9 mouse cellular contexts compared by ENCODE assay signal in genomic region chr8:4239193-4239890, GRCm38 (mm10). TPM values are rescaled to one million over a fixed set of nuclear protein-coding genes. Genes with fewer than 3 reads are reported as not detected.
DNase-seq lines count a peak whose midpoint lies in the region; ATAC-seq and TF ChIP-seq lines count a peak whose summit lies in the region.
"Had no signal": no experiment of that assay in that cellular context is flagged by ENCODE, and none has a peak within 500 bp of the region (broad histone marks: within the 10 kb centered on the region; RNA-seq: fewer than 3 reads in every experiment).

No protein-coding gene starts in this region.

- ATAC-seq in heart, embryonic 12.5 days (ENCODE audit: insufficient number of reproducible peaks, low FRiP score) = no peak; the same call in 1 of the 2 replicates
- ATAC-seq in hindbrain, embryonic 12.5 days (ENCODE audit: low FRiP score) = peak; percentile 26; the same call in 1 of the 2 replicates
- ATAC-seq in midbrain, embryonic 11.5 days (ENCODE audit: low FRiP score) = no peak; the same call in 1 of the 2 replicates

- peaks cover 15% of the 10 kb centered on the region for H3K27me3 ChIP-seq in heart, embryonic 12.5 days (replicated peaks)
- H3K27me3 ChIP-seq in hindbrain, embryonic 12.5 days = 0 out of 2 replicates have a peak, but pooled peaks cover 4% of the 10 kb centered on the region
- H3K27me3 ChIP-seq in midbrain, embryonic 11.5 days (ENCODE audit: control insufficient read depth, insufficient read depth, low read length) = no peaks in the 10 kb centered on the region
- H3K27me3 ChIP-seq: Patski had no signal

- no peak for DNase-seq in heart, postnatal 14 days
- no peak for DNase-seq in midbrain, embryonic 11.5 days (ENCODE audit: low spot score, missing footprints)
- DNase-seq in adipocyte (ENCODE audit: low spot score) = no peak
- DNase-seq in right cerebral cortex, adult 2 months (ENCODE audit: low spot score in 2 of 2) = no peak
- DNase-seq in layer of hippocampus, adult 8-10 months (ENCODE audit: low spot score in 2 of 2) = no peak

- peak overlapping the region; percentile 89 for H3K27ac ChIP-seq in heart, embryonic 12.5 days (ENCODE audit: poor library complexity, severe bottlenecking)
- peak overlapping the region; percentile 91 for H3K27ac ChIP-seq in bone marrow, adult 2 months (ENCODE audit: control insufficient read depth, insufficient read depth, low read depth, low read length, poor library complexity)
- peak overlapping the region; percentile 92 for H3K27ac ChIP-seq in hindbrain, embryonic 12.5 days
- H3K27ac ChIP-seq in midbrain, embryonic 11.5 days (ENCODE audit: low read depth, low read length) = 0 out of 2 replicates have a peak overlapping the region, but pooled peaks have one; percentile 84

- H3K4me1 ChIP-seq in heart, embryonic 12.5 days (replicated peaks) = peaks cover 23% of the 10 kb centered on the region
- H3K4me1 ChIP-seq in bone marrow, adult 2 months (ENCODE audit: control insufficient read depth, insufficient read depth, low read length) = peaks cover 4% of the 10 kb centered on the region; the same call in 1 of the 2 replicates
- H3K4me1 ChIP-seq in hindbrain, embryonic 12.5 days = peaks cover 25% of the 10 kb centered on the region
- peaks cover 16% of the 10 kb centered on the region for H3K4me1 ChIP-seq in midbrain, embryonic 11.5 days (ENCODE audit: control insufficient read depth, insufficient read depth, low read length)

- TF ChIP-seq CTCF in bone marrow, adult 2 months (IDR thresholded peaks at IDR 0.05; ENCODE audit: control insufficient read depth, insufficient read depth, low read length) = no peak

- no peaks in the 10 kb centered on the region for H3K9me3 ChIP-seq in heart, embryonic 12.5 days (replicated peaks)
- H3K9me3 ChIP-seq in hindbrain, embryonic 12.5 days (replicated peaks) = no peaks in the 10 kb centered on the region
- no peaks in the 10 kb centered on the region for H3K9me3 ChIP-seq in midbrain, embryonic 11.5 days (ENCODE audit: control insufficient read depth, low read length)

- peak overlapping the region; percentile 65 for H3K4me3 ChIP-seq in heart, embryonic 12.5 days
- peak overlapping the region; percentile 98 for H3K4me3 ChIP-seq in bone marrow, adult 2 months (replicated peaks; ENCODE audit: control insufficient read depth, low read depth, low read length)
- H3K4me3 ChIP-seq in hindbrain, embryonic 12.5 days = peak overlapping the region; percentile 81
- H3K4me3 ChIP-seq in midbrain, embryonic 11.5 days (ENCODE audit: low read depth, low read length) = peak overlapping the region; percentile 80

- H3K9ac ChIP-seq in heart, embryonic 12.5 days = peak overlapping the region; percentile 81
- H3K9ac ChIP-seq in hindbrain, embryonic 12.5 days = peak overlapping the region; percentile 83
- H3K9ac ChIP-seq in midbrain, embryonic 11.5 days (ENCODE audit: low read length) = peak overlapping the region; percentile 86

- 12% methylated on average over 19 of the region's 19 CpGs for WGBS in heart, embryonic 12.5 days
- 4% methylated on average over 19 of the region's 19 CpGs for WGBS in bone marrow, adult 2 months
- 14% methylated on average over 19 of the region's 19 CpGs for WGBS in hindbrain, embryonic 12.5 days
- WGBS in midbrain, embryonic 11.5 days = 14% methylated on average over 19 of the region's 19 CpGs

- intact Hi-C loops in heart, postnatal 14 days (cut with DNase I) = loop anchor here (5.0 to 10.0 kb wide), 2 partner anchors 47 to 435 kb away; no protein-coding TSS in a partner anchor

- TF ChIP-seq POLR2A in bone marrow, adult 2 months (IDR thresholded peaks at IDR 0.05; ENCODE audit: borderline replicate concordance, control insufficient read depth, low read depth, low read length) = no peak

- peaks cover 35% of the 10 kb centered on the region for H3K36me3 ChIP-seq in heart, embryonic 12.5 days
- H3K36me3 ChIP-seq in hindbrain, embryonic 12.5 days = peaks cover 34% of the 10 kb centered on the region
- H3K36me3 ChIP-seq in midbrain, embryonic 11.5 days (ENCODE audit: control insufficient read depth, insufficient read depth, low read length) = peaks cover 10% of the 10 kb centered on the region; the same call in 1 of the 2 replicates

- peak overlapping the region; percentile 76 for H3K4me2 ChIP-seq in heart, embryonic 12.5 days
- peak overlapping the region; percentile 85 for H3K4me2 ChIP-seq in hindbrain, embryonic 12.5 days (replicated peaks)
- peak overlapping the region; percentile 88 for H3K4me2 ChIP-seq in midbrain, embryonic 11.5 days

RNA-seq across cellular contexts. Expression of gene Gm49320, which starts 0.7 kb away (rescaled TPM):
- polyA plus RNA-seq in heart, embryonic 12.5 days (2016; fragmentation: Nextera tagmentation; extraction: Ambion mirVana) = 0.58 TPM in 1 of 2 replicates, not detected in the other
- total RNA-seq in heart, postnatal 14 days (2021) = under 1 TPM in 1 of 2 experiments, not detected in 1; 0.38 TPM
- 1.3 TPM in 1 of 2 replicates, not detected in the other for polyA plus RNA-seq in bone marrow, adult 2 months (2011; ENCODE audit: insufficient read depth, insufficient read length, low replicate concordance, missing spikeins)
- polyA plus RNA-seq in hindbrain, embryonic 12.5 days (2016; fragmentation: Nextera tagmentation; extraction: Ambion mirVana) = 1.4 and 2.0 TPM in 2 replicates
- 0.59 and 1.00 TPM in 2 replicates for polyA plus RNA-seq in midbrain, embryonic 11.5 days (2014; fragmentation: Nextera tagmentation; extraction: Ambion mirVana)
- 1 to 10 TPM; 2.0 to 2.8 (median 2.3) TPM for total RNA-seq in layer of hippocampus, adult 8-10 months (2022)
- polyA plus RNA-seq: Patski had no signal

RNA-seq across cellular contexts. Expression of gene Map2k7, which starts 0.8 kb away (rescaled TPM):
- polyA plus RNA-seq in heart, embryonic 12.5 days (2016; fragmentation: Nextera tagmentation; extraction: Ambion mirVana) = 28.7 and 32.2 TPM in 2 replicates
- total RNA-seq in heart, postnatal 14 days (2021) = 10 to 100 TPM; 59.2 to 69.6 TPM
- 88.3 and 112 TPM in 2 replicates for polyA plus RNA-seq in bone marrow, adult 2 months (2011; ENCODE audit: insufficient read depth, insufficient read length, low replicate concordance, missing spikeins)
- 41.2 and 46.4 TPM in 2 replicates for polyA plus RNA-seq in hindbrain, embryonic 12.5 days (2016; fragmentation: Nextera tagmentation; extraction: Ambion mirVana)
- 20.8 and 22.7 TPM in 2 replicates for polyA plus RNA-seq in midbrain, embryonic 11.5 days (2014; fragmentation: Nextera tagmentation; extraction: Ambion mirVana)
- total RNA-seq in layer of hippocampus, adult 8-10 months (2022) = 100 to 1,000 TPM in 3 of 4 experiments, 10 to 100 TPM in 1; 99.3 to 117 (median 110) TPM

RNA-seq across cellular contexts. Expression of gene Tgfbr3l, which starts 8.7 kb away (rescaled TPM):
- polyA plus RNA-seq in heart, embryonic 12.5 days (2016; fragmentation: Nextera tagmentation; extraction: Ambion mirVana) = 3.1 and 4.6 TPM in 2 replicates
- total RNA-seq in heart, postnatal 14 days (2021) = 1 to 10 TPM; 3.0 to 4.3 TPM
- 12.4 and 16.3 TPM in 2 replicates for polyA plus RNA-seq in bone marrow, adult 2 months (2011; ENCODE audit: insufficient read depth, insufficient read length, low replicate concordance, missing spikeins)
- 4.0 and 8.7 TPM in 2 replicates for polyA plus RNA-seq in hindbrain, embryonic 12.5 days (2016; fragmentation: Nextera tagmentation; extraction: Ambion mirVana)
- 1.2 and 2.0 TPM in 2 replicates for polyA plus RNA-seq in midbrain, embryonic 11.5 days (2014; fragmentation: Nextera tagmentation; extraction: Ambion mirVana)
- total RNA-seq in layer of hippocampus, adult 8-10 months (2022) = 10 to 100 TPM; 12.8 to 19.2 (median 16.5) TPM

RNA-seq across cellular contexts. Expression of gene Lrrc8e, which starts 12.7 kb away (rescaled TPM):
- polyA plus RNA-seq in heart, embryonic 12.5 days (2016; fragmentation: Nextera tagmentation; extraction: Ambion mirVana) = 0.28 TPM in 1 of 2 replicates, not detected in the other
- under 1 TPM; 0.14 to 0.20 TPM for total RNA-seq in heart, postnatal 14 days (2021)
- not detected in 2 replicates for polyA plus RNA-seq in bone marrow, adult 2 months (2011; ENCODE audit: insufficient read depth, insufficient read length, low replicate concordance, missing spikeins)
- polyA plus RNA-seq in hindbrain, embryonic 12.5 days (2016; fragmentation: Nextera tagmentation; extraction: Ambion mirVana) = 0.17 TPM in 1 of 2 replicates, not detected in the other
- 0.07 TPM in 1 of 2 replicates, not detected in the other for polyA plus RNA-seq in midbrain, embryonic 11.5 days (2014; fragmentation: Nextera tagmentation; extraction: Ambion mirVana)
- under 1 TPM in 2 of 4 experiments, not detected in 2; 0.11 to 0.16 TPM for total RNA-seq in layer of hippocampus, adult 8-10 months (2022)

RNA-seq across cellular contexts. Expression of gene Snapc2, which starts 13.5 kb away (rescaled TPM):
- 41.0 and 41.5 TPM in 2 replicates for polyA plus RNA-seq in heart, embryonic 12.5 days (2016; fragmentation: Nextera tagmentation; extraction: Ambion mirVana)
- total RNA-seq in heart, postnatal 14 days (2021) = 10 to 100 TPM; 14.4 to 14.5 TPM
- 6.0 and 14.2 TPM in 2 replicates for polyA plus RNA-seq in bone marrow, adult 2 months (2011; ENCODE audit: insufficient read depth, insufficient read length, low replicate concordance, missing spikeins)
- polyA plus RNA-seq in hindbrain, embryonic 12.5 days (2016; fragmentation: Nextera tagmentation; extraction: Ambion mirVana) = 57.3 and 60.2 TPM in 2 replicates
- polyA plus RNA-seq in midbrain, embryonic 11.5 days (2014; fragmentation: Nextera tagmentation; extraction: Ambion mirVana) = 53.9 and 64.6 TPM in 2 replicates
- 10 to 100 TPM; 27.5 to 36.9 (median 32.2) TPM for total RNA-seq in layer of hippocampus, adult 8-10 months (2022)
